Mouse (Mus musculus) hematopoietic stem cell, adult 5-6 weeks (primary cell): ENCODE results near the gene Ttc8. TPM values are rescaled to one million over a fixed set of nuclear protein-coding genes. Genes with fewer than 3 reads are reported as not detected.

Experiments used
- ATAC-seq, 2 experiments: fragments of 125-278 bp in 1 of 2; replicated peaks in 1 of 2; 2 replicates each; pipeline ENCODE4 v1.8.0; 2016 to 2017; ENCODE audit warnings: inconsistent platforms in 2 of 2, mild to moderate bottlenecking in 2 of 2, moderate number of reproducible peaks in 2 of 2, low read depth in 1 of 2, moderate TSS enrichment in 1 of 2; ENCODE audit not compliant: low FRiP score in 2 of 2, poor library complexity in 2 of 2, severe bottlenecking in 2 of 2, insufficient read depth in 1 of 2, low TSS enrichment in 1 of 2
- total RNA-seq: library from RNA; stranded (forward); fragments of 172-1452, 232-1000 nt; gene quantifications from 2 replicates; pipeline ENCODE4 v1.2.3, GENCODE M21; 2017

The Ttc8 gene
- total RNA-seq, 1 experiment from 2014 or later: 27.5 TPM

- no peak for ATAC-seq
Observed at GRCm38 (mm10) chr12:99004752-99005151, 84.4 kb downstream of the Ttc8 start.

GRCm38 (mm10) chr12:99008786-99009185 lies 88.4 kb downstream of the Ttc8 start:
- no peak for ATAC-seq

GRCm38 (mm10) chr12:99009430-99009829 lies 89.1 kb downstream of the Ttc8 start:
- ATAC-seq: no peak

- no peak for ATAC-seq
Observed at GRCm38 (mm10) chr12:99010044-99010443, 89.7 kb downstream of the Ttc8 start.

GRCm38 (mm10) chr12:99011161-99011861 lies 90.9 kb downstream of the Ttc8 start:
- ATAC-seq: no peak

GRCm38 (mm10) chr12:99015870-99016269 lies 95.5 kb downstream of the Ttc8 start:
- no peak for ATAC-seq

GRCm38 (mm10) chr12:99024430-99024960 lies 104.1 kb downstream of the Ttc8 start:
- no peak for ATAC-seq

GRCm38 (mm10) chr12:99026291-99026690 lies 105.9 kb downstream of the Ttc8 start:
- ATAC-seq: no peak

GRCm38 (mm10) chr12:99028665-99029064 lies 108.3 kb downstream of the Ttc8 start:
- ATAC-seq: no peak

- ATAC-seq: no peak
Observed at GRCm38 (mm10) chr12:99030022-99030421, 109.6 kb downstream of the Ttc8 start.

Other genes with a start within 250 kb of the Ttc8 start
- gene Ptpn21, start 183.2 kb upstream of the Ttc8 start, total RNA-seq: 6.1 and 7.4 TPM in 2 replicates
- gene Zc3h14, start 173.6 kb upstream of the Ttc8 start, total RNA-seq: 134 and 162 TPM in 2 replicates
- gene Eml5, start 19.1 kb upstream of the Ttc8 start, total RNA-seq: 8.6 and 12.3 TPM in 2 replicates